Comparison of ENCODE assay signal across 30 mouse cellular contexts in genomic region chr8:13360213-13360612, GRCm38 (mm10). TPM values are rescaled to one million over a fixed set of nuclear protein-coding genes. Genes with fewer than 3 reads are reported as not detected.
DNase-seq lines count a peak whose midpoint lies in the region; ATAC-seq and TF ChIP-seq lines count a peak whose summit lies in the region.
"Had no signal": no experiment of that assay in that cellular context is flagged by ENCODE, and none has a peak within 500 bp of the region (broad histone marks: within the 10 kb centered on the region; RNA-seq: fewer than 3 reads in every experiment).

No protein-coding gene starts in this region.

- WGBS in bone marrow, adult 2 months: 22% methylated on average over 7 of the region's 7 CpGs
- WGBS in hindbrain, embryonic 10.5 days: 95% methylated on average over 7 of the region's 7 CpGs

- peaks cover 9% of the 10 kb centered on the region for H3K9me3 ChIP-seq in hindbrain, embryonic 10.5 days
- H3K9me3 ChIP-seq: heart, embryonic 12.5 days; heart, embryonic 15.5 days; hindbrain, embryonic 15.5 days had no signal

- peaks cover 100% of the 10 kb centered on the region for H3K36me3 ChIP-seq in hindbrain, embryonic 10.5 days

- no peaks in the 10 kb centered on the region for H3K27me3 ChIP-seq in hindbrain, embryonic 10.5 days (ENCODE audit: insufficient read depth, poor library complexity, severe bottlenecking)
- H3K27me3 ChIP-seq: forebrain, embryonic 13.5 days; heart, embryonic 12.5 days; heart, embryonic 15.5 days; hindbrain, embryonic 12.5 days; hindbrain, embryonic 15.5 days had no signal

- ATAC-seq in hematopoietic stem cell, adult 5-6 weeks (replicated peaks in 1 of 2; ENCODE audit: insufficient read depth in 1 of 2, low FRiP score in 2 of 2, low TSS enrichment in 1 of 2, low read depth in 1 of 2, poor library complexity in 2 of 2, severe bottlenecking in 2 of 2): peak; percentile 81 to 86
- ATAC-seq in megakaryocyte progenitor cell, adult 5-6 weeks (replicated peaks; ENCODE audit: poor library complexity): peak; percentile 84
- ATAC-seq: activated CD4-positive, CD25-positive, alpha-beta regulatory T cell, adult 4 months; forebrain, embryonic 13.5 days; forebrain, embryonic 16.5 days had no signal

- H3K4me1 ChIP-seq in bone marrow, adult 2 months (ENCODE audit: control insufficient read depth, insufficient read depth, low read length): peaks cover 6% of the 10 kb centered on the region; the same call in 1 of the 2 replicates
- H3K4me1 ChIP-seq in hindbrain, embryonic 10.5 days (replicated peaks): no peaks in the 10 kb centered on the region
- H3K4me1 ChIP-seq: forebrain, embryonic 10.5 days; forebrain, embryonic 13.5 days; heart, embryonic 15.5 days; hindbrain, embryonic 12.5 days; hindbrain, embryonic 15.5 days had no signal

- peak overlapping the region; percentile 79 for H3K27ac ChIP-seq in bone marrow, adult 2 months (ENCODE audit: control insufficient read depth, insufficient read depth, low read depth, low read length, poor library complexity)
- H3K27ac ChIP-seq in hindbrain, embryonic 10.5 days: no peak overlapping the region
- H3K27ac ChIP-seq: forebrain, embryonic 10.5 days; forebrain, embryonic 13.5 days; heart, embryonic 15.5 days; hindbrain, embryonic 12.5 days; hindbrain, embryonic 15.5 days had no signal

- H3K4me3 ChIP-seq in bone marrow, adult 2 months (replicated peaks; ENCODE audit: control insufficient read depth, low read depth, low read length): peak overlapping the region; percentile 18
- H3K4me3 ChIP-seq in hindbrain, embryonic 10.5 days: no peak overlapping the region
- H3K4me3 ChIP-seq: forebrain, embryonic 10.5 days; forebrain, embryonic 13.5 days; heart, embryonic 12.5 days; heart, embryonic 15.5 days; hindbrain, embryonic 12.5 days; hindbrain, embryonic 15.5 days had no signal

- no peak for TF ChIP-seq CTCF in bone marrow, adult 2 months (IDR thresholded peaks at IDR 0.05; ENCODE audit: control insufficient read depth, insufficient read depth, low read length)

- no peak for TF ChIP-seq POLR2A in bone marrow, adult 2 months (IDR thresholded peaks at IDR 0.05; ENCODE audit: borderline replicate concordance, control insufficient read depth, low read depth, low read length)

- DNase-seq in 416B (ENCODE audit: low read depth): peak; percentile 82
- DNase-seq in hindbrain, embryonic 10.5 days (ENCODE audit: low spot score): no peak
- DNase-seq in adrenal gland, adult 18-20 months (ENCODE audit: low spot score in 2 of 2): no peak
- DNase-seq: adrenal gland, postnatal 10 days; adrenal gland, postnatal 36 days; cerebellum, adult 11 months; cerebellum, adult 2 months; cerebellum, postnatal 10 days; cerebellum, postnatal 36 days; gastrocnemius, postnatal 14 days; heart, adult 18-20 months; heart, postnatal 10 days; heart, postnatal 36 days had no signal

RNA-seq across cellular contexts. Expression of gene Tfdp1, which starts 21.7 kb away (rescaled TPM):
- 56.4 and 72.3 TPM in 2 replicates for polyA plus RNA-seq in bone marrow, adult 2 months (2011; ENCODE audit: insufficient read depth, insufficient read length, low replicate concordance, missing spikeins)
- 110 and 129 TPM in 2 replicates for total RNA-seq in hematopoietic stem cell, adult 5-6 weeks (2017)
- 315 and 317 TPM in 2 replicates for total RNA-seq in megakaryocyte progenitor cell, adult 5-6 weeks (2015)
- total RNA-seq in megakaryocyte progenitor cell, adult 5-6 weeks (2017): 229 and 230 TPM in 2 replicates
- polyA plus RNA-seq in hindbrain, embryonic 10.5 days (2016; fragmentation: Nextera tagmentation; extraction: Ambion mirVana): 162 and 186 TPM in 2 replicates
- total RNA-seq in adrenal gland, adult 18-20 months (2021): 10 to 100 TPM; 49.1 to 58.3 TPM

RNA-seq across cellular contexts. Expression of gene Atp4b, which starts 36.4 kb away (rescaled TPM):
- not detected in 2 replicates for polyA plus RNA-seq in bone marrow, adult 2 months (2011; ENCODE audit: insufficient read depth, insufficient read length, low replicate concordance, missing spikeins)
- total RNA-seq in hematopoietic stem cell, adult 5-6 weeks (2017): not detected in 2 replicates
- total RNA-seq in megakaryocyte progenitor cell, adult 5-6 weeks (2015): 0.32 and 0.73 TPM in 2 replicates
- total RNA-seq in megakaryocyte progenitor cell, adult 5-6 weeks (2017): not detected in 2 replicates
- 0.18 TPM in 1 of 2 replicates, not detected in the other for polyA plus RNA-seq in hindbrain, embryonic 10.5 days (2016; fragmentation: Nextera tagmentation; extraction: Ambion mirVana)
- 1 to 10 TPM in 1 of 2 experiments, under 1 TPM in 1; 0.60 to 5.0 TPM for total RNA-seq in adrenal gland, adult 18-20 months (2021)
- total RNA-seq: adrenal gland, postnatal 10 days; ES-E14; gastrocnemius, adult 18-20 months; gastrocnemius, postnatal 14 days; gastrocnemius, postnatal 4 days; heart, postnatal 10 days; heart, postnatal 36 days had no signal
- polyA plus RNA-seq: activated CD4-positive, CD25-positive, alpha-beta regulatory T cell, adult 4 months; cerebellum, adult 2 months; embryonic facial prominence, embryonic 11.5 days; embryonic facial prominence, embryonic 14.5 days; forebrain, embryonic 13.5 days; forebrain, embryonic 16.5 days; heart, embryonic 12.5 days; heart, embryonic 15.5 days; hindbrain, embryonic 12.5 days; hindbrain, embryonic 15.5 days; intestine, embryonic 14.5 days had no signal

RNA-seq across cellular contexts. Expression of gene Grk1, which starts 44.7 kb away (rescaled TPM):
- polyA plus RNA-seq in bone marrow, adult 2 months (2011; ENCODE audit: insufficient read depth, insufficient read length, low replicate concordance, missing spikeins): 0.20 TPM in 1 of 2 replicates, not detected in the other
- total RNA-seq in hematopoietic stem cell, adult 5-6 weeks (2017): not detected in 2 replicates
- total RNA-seq in megakaryocyte progenitor cell, adult 5-6 weeks (2015): not detected in 2 replicates
- 0.07 TPM in 1 of 2 replicates, not detected in the other for total RNA-seq in megakaryocyte progenitor cell, adult 5-6 weeks (2017)
- 0.02 TPM in 1 of 2 replicates, not detected in the other for polyA plus RNA-seq in hindbrain, embryonic 10.5 days (2016; fragmentation: Nextera tagmentation; extraction: Ambion mirVana)
- total RNA-seq in adrenal gland, adult 18-20 months (2021): not detected
- total RNA-seq: adrenal gland, postnatal 36 days; gastrocnemius, adult 18-20 months; gastrocnemius, postnatal 4 days; heart, adult 18-20 months; heart, postnatal 36 days had no signal
- polyA plus RNA-seq: activated CD4-positive, CD25-positive, alpha-beta regulatory T cell, adult 4 months; embryonic facial prominence, embryonic 14.5 days; forebrain, embryonic 13.5 days; forebrain, embryonic 16.5 days; heart, embryonic 12.5 days; heart, embryonic 15.5 days; hindbrain, embryonic 12.5 days; hindbrain, embryonic 15.5 days; intestine, embryonic 14.5 days had no signal
